Mouse (Mus musculus) hindbrain, postnatal 0 days (tissue): ENCODE measurements around the gene Hoxa1. TPM values are rescaled to one million over a fixed set of nuclear protein-coding genes. Genes with fewer than 3 reads are reported as not detected.

Source experiments
- ATAC-seq: fragments of 200-750 bp; cut with Nextera tagmentation; 2 replicates; pipeline ENCODE4 v1.8.0; 2017; ENCODE audit warnings: mild to moderate bottlenecking, moderate TSS enrichment, moderate library complexity
- DNase-seq: peaks from one replicate; pipeline ENCODE4 v3.0.0-alpha.2; 2015; ENCODE audit warnings: low spot score
- H3K27ac ChIP-seq: fragments of 300-500 bp; sonication (generic); 2 replicates; pipeline ENCODE4 v1.5.1; 2014; ENCODE audit warnings: mild to moderate bottlenecking
- H3K27me3 ChIP-seq: fragments of 300-500 bp; sonication (generic); 2 replicates; pipeline ENCODE4 v1.6.1; 2014; ENCODE audit warnings: low read length, mixed read lengths; ENCODE audit not compliant: insufficient read depth
- H3K36me3 ChIP-seq: fragments of 300-500 bp; sonication (generic); 2 replicates; pipeline ENCODE4 v1.6.1; 2014; ENCODE audit warnings: low read length, mixed read lengths; ENCODE audit not compliant: insufficient read depth
- H3K4me1 ChIP-seq: fragments of 300-500 bp; sonication (generic); 2 replicates; pipeline ENCODE4 v1.6.1; 2014; ENCODE audit warnings: antibody characterized with exemption, low read length, mixed read lengths; ENCODE audit not compliant: insufficient read depth
- H3K4me2 ChIP-seq: fragments of 300-500 bp; sonication (generic); 2 replicates; pipeline ENCODE4 v1.6.1; 2014; ENCODE audit warnings: low read depth, mild to moderate bottlenecking, low read length, moderate library complexity, mixed read lengths
- H3K4me3 ChIP-seq: fragments of 300-500 bp; sonication (generic); 2 replicates; pipeline ENCODE4 v1.5.1; 2014; ENCODE audit warnings: low read length
- H3K9ac ChIP-seq: fragments of 300-500 bp; sonication (generic); replicated peaks from 2 replicates; pipeline ENCODE4 v1.6.1; 2014; ENCODE audit warnings: mild to moderate bottlenecking, low read length, moderate library complexity, mixed read lengths
- H3K9me3 ChIP-seq: fragments of 300-500 bp; sonication (generic); 2 replicates; pipeline ENCODE4 v1.6.1; 2016; ENCODE audit warnings: low read length, mixed read lengths
- CTCF ChIP-seq: IDR thresholded peaks from 2 replicates; pipeline ENCODE4 v1.5.1; 2016; ENCODE audit warnings: antibody characterized with exemption, control low read depth, low read depth
- WGBS: fragments of 180-500 bp; shearing (Covaris S2); extraction: QIAGEN DNeasy Blood & Tissue Kit; methylation state at CpG from one replicate; pipeline ENCODE4 v1.1.7; 2014; 5-methylcytosine and 5-hydroxymethylcytosine counted together
- polyA plus RNA-seq: library from polyadenylated mRNA; unstranded; fragments of >200 nt; fragmentation: Nextera tagmentation; extraction: Ambion mirVana; gene quantifications from 2 replicates; pipeline ENCODE4 v1.2.1, GENCODE M21; 2015
- total RNA-seq: library from RNA; depleted of rRNA; stranded (reverse); fragments of >200 nt; gene quantifications from 2 replicates; pipeline ENCODE4 v1.2.3, GENCODE M21; 2014

Hoxa1 gene
- total and polyA plus RNA-seq, 2 experiments from 2014 or later = 1.1 to 3.7 TPM

DNA sequence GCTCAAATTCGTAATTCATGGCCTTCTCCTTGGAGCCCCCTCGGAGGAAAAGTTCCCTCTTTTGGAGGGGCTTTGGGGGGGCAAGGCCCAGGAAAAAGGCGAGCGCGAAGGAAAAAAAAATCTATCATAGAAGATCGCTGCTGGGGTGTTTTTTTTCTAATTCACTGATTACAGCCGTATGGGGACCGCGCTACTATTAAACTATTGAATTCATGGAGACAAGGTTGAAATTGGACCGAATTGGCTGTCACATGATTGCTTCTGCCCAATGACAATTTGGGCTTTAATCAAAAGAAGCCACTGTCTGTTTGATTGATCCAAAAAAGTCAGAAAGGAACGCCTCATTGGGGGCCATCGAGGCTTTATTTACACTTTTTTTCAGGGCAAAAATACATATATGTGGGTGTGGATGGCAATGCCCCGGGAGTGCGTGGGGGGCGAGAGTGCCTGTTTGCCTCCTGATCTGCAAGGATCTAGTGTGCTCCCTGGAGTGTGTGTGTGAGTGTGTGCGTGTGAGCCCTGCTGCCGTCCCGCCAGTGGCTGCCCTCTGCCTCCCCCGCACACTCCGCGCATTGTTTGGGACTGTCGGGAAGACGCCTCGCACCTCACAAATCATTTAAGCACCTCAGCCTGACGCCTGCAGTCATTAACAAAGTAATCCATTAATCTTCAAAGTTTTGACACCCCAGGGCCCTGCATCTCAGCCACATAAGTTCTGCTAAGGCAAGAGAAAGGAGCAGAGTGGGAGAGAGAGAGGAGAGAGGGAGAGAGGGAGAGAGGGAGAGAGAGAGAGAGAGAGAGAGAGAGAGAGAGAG, 6.7 kb upstream of the Hoxa1 start, which contains the start of gene Hoxa2:
Hoxa2 (minus strand) TSS at position 206 of the 815 bp plus-strand sequence.
- no peak for TF ChIP-seq CTCF
- Histone ChIP-seq H3K36me3 (no peaks in the 10 kb centered on the region), H3K9me3 (no peaks in the 10 kb centered on the region), H3K27ac (peak within 1 kb of the TSS; percentile 89), H3K9ac (peak within 1 kb of the TSS; percentile 67), H3K4me1 (0 out of 2 replicates have a peak, but pooled peaks cover under 1% of the 10 kb centered on the region), H3K27me3 (peaks cover 26% of the 10 kb centered on the region), H3K4me3 (peak within 1 kb of the TSS; percentile 46), H3K4me2 (peak within 1 kb of the TSS; percentile 93)
- peak; percentile 77 for DNase-seq
- peak; percentile 50; the same call in 1 of the 2 replicates for ATAC-seq
- WGBS = under 1% methylated on average over 25 of the region's 25 CpGs

DNA sequence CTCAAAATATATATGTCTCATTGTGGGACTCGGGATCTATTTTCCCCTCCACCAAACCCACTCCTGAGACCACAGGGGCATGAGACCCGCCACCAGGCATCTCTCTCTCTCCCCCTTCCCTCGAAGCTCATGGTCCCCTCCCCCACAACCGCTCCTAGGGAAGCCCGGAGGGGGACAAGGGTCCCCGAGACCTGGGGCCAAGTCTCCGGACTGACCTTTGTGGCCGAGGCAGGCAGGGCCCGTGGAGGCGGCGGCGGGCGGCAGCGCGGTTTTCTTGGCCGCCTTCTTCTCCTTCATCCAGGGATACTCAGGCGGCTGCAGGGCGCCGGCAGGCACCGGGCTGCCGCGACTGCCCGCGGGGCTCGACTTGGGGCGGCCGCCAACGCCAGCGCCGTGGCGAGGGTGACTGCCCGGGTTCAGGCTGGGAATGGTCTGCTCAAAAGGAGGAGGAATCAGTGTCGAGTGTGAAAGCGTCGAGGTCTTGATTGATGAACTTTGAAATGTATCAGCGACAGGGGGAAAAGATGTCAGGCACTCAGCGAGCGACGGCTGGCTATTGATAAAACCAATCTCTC, 6.0 kb upstream of the Hoxa1 start:
- DNase-seq (peak; percentile 44), ATAC-seq (no peak)
- H3K4me1 ChIP-seq = no peaks in the 10 kb centered on the region
- H3K9me3 ChIP-seq = no peaks in the 10 kb centered on the region
- H3K4me3 ChIP-seq = peak overlapping the region; percentile 46
- peaks cover 28% of the 10 kb centered on the region; the same call in 1 of the 2 replicates for H3K27me3 ChIP-seq
- no peaks in the 10 kb centered on the region for H3K36me3 ChIP-seq
- H3K4me2 ChIP-seq = peak overlapping the region; percentile 93
- peak overlapping the region; percentile 89 for H3K27ac ChIP-seq
- under 1% methylated on average over 39 of the region's 39 CpGs for WGBS
- peak overlapping the region; percentile 67 for H3K9ac ChIP-seq
- TF ChIP-seq CTCF = no peak

DNA sequence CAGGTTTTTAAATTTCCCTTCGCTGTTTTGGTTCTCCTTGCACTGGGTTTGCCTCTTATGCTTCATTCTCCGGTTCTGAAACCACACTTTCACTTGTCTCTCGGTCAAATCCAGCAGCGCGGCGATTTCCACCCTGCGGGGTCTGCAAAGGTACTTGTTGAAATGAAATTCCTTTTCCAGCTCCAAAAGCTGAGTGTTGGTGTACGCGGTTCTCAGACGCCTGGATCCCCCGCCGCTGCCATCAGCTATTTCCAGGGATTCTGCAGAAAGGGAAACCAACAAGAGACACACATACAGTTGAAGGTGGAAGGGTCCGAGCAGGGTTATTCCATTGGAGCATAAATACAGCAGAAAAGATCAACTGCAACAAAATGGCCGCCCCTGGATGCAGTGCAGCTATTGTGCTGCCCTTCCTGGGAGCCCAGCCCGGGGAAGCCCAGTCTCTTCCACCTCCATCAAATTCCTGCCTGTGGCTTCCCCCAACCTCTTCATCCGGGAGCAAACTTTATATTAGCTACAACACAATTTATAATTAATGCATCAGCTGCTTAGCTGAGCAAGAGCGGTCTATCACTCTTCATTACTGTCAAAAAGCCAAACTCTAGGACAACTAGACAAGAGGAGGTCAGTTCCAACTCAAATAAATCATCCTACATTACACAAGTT, 5.4 kb upstream of the Hoxa1 start:
- peaks cover 33% of the 10 kb centered on the region; the same call in 1 of the 2 replicates for H3K27me3 ChIP-seq
- no peaks in the 10 kb centered on the region for H3K4me1 ChIP-seq
- no peaks in the 10 kb centered on the region for H3K9me3 ChIP-seq
- H3K9ac ChIP-seq = peak overlapping the region; percentile 67
- TF ChIP-seq CTCF = no peak
- 3% methylated on average over 17 of the region's 17 CpGs for WGBS
- H3K4me3 ChIP-seq = peak overlapping the region; percentile 46
- DNase-seq = peak; percentile 67
- ATAC-seq = no peak
- H3K27ac ChIP-seq = peak overlapping the region; percentile 89
- H3K4me2 ChIP-seq = peak overlapping the region; percentile 93
- H3K36me3 ChIP-seq = no peaks in the 10 kb centered on the region

DNA sequence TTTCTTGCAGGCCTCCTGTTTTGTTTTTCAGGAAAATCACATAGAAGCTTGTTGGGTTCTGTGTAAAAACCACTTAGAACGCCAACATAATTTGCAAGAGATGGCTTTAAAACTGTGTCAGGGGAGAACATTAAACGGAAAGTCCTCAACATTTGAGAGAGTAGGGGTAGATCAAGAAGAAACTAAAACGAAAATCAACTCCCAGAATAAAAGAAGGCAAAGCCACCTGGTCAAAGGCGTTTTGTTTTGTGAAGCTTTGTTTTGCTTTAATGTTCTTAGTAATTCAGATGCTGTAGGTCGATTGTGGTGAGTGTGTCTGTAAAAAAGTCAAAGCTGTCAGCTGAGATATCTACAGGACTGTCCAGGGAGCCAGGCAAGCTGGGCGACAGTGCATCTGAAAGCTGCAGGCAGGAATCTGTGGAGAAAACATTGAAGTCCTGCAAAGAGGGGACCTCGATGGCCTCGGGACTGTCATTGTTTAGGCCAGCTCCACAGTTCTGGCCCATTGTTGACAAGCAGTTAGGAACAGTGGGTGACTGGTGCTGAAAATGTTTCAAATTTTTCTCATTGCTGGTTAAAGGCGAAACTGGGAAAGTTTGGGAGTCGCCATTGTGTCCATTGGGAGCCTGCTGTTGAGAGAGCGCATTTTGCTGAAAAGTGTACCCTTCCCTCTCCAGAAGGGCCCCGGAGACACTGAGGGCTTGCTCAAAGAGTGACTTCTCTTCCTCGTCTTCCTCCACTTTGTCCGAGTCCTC, 4.7 kb upstream of the Hoxa1 start:
- Histone ChIP-seq H3K9me3 (no peaks in the 10 kb centered on the region), H3K4me2 (peak overlapping the region; percentile 93), H3K4me3 (peak overlapping the region; percentile 46), H3K4me1 (no peaks in the 10 kb centered on the region), H3K9ac (peak overlapping the region; percentile 67), H3K27me3 (peaks cover 39% of the 10 kb centered on the region; the same call in 1 of the 2 replicates), H3K27ac (peak overlapping the region; percentile 89), H3K36me3 (no peaks in the 10 kb centered on the region)
- DNase-seq (peak; percentile 28), ATAC-seq (no peak)
- WGBS = 4% methylated on average over 14 of the region's 14 CpGs
- TF ChIP-seq CTCF = no peak

DNA sequence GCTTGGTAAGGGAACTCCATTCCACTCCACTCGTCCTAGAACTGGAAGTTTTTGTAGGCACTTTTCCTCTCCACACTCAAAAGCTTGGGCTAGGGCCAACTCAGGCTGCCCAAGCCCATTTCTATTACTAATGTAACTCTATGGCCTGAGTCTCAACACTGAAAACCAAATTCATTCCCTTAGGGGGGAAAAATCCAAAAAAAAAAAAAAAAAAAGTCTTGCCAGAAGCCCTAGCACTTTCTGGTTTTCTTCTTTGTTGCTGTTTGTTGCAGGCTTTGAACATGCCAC, 3.9 kb upstream of the Hoxa1 start:
- Histone ChIP-seq H3K4me1 (no peaks in the 10 kb centered on the region), H3K27me3 (peaks cover 40% of the 10 kb centered on the region), H3K9ac (peak overlapping the region; percentile 39; the same call in 1 of the 2 replicates), H3K36me3 (no peaks in the 10 kb centered on the region), H3K9me3 (no peaks in the 10 kb centered on the region), H3K4me2 (peak overlapping the region; percentile 93), H3K4me3 (peak overlapping the region; percentile 67), H3K27ac (peak overlapping the region; percentile 42; the same call in 1 of the 2 replicates)
- 13% methylated on average over 1 of the region's 1 CpGs for WGBS
- DNase-seq (peak; percentile 45), ATAC-seq (no peak)
- TF ChIP-seq CTCF = no peak
